In genomic region chr4:142589084-142589741, GRCm38 (mm10) we compare ENCODE assay signal across 12 mouse cellular contexts.
A peak's percentile ranks its signal among the peaks of the same experiment; 100 is the strongest.
DNase-seq lines count a peak whose midpoint lies in the region; ATAC-seq and TF ChIP-seq lines count a peak whose summit lies in the region.
"Had no signal": no experiment of that assay in that cellular context is flagged by ENCODE, and none has a peak within 500 bp of the region (broad histone marks: within the 10 kb centered on the region; RNA-seq: fewer than 3 reads in every experiment).

No protein-coding gene starts in this region.

- H3K36me3 ChIP-seq in hindbrain, postnatal 0 days (ENCODE audit: insufficient read depth, low read length) = no peaks in the 10 kb centered on the region
- no peaks in the 10 kb centered on the region for H3K36me3 ChIP-seq in kidney, postnatal 0 days (ENCODE audit: insufficient read depth, low read length)
- no peaks in the 10 kb centered on the region for H3K36me3 ChIP-seq in midbrain, postnatal 0 days (ENCODE audit: insufficient read depth, low read length)

- H3K9me3 ChIP-seq in hindbrain, postnatal 0 days (ENCODE audit: low read length) = no peaks in the 10 kb centered on the region
- no peaks in the 10 kb centered on the region for H3K9me3 ChIP-seq in kidney, postnatal 0 days (replicated peaks; ENCODE audit: low read length)
- H3K9me3 ChIP-seq in midbrain, postnatal 0 days (ENCODE audit: low read length) = no peaks in the 10 kb centered on the region

- no peak for TF ChIP-seq CTCF in hindbrain, postnatal 0 days (IDR thresholded peaks at IDR 0.05; ENCODE audit: low read depth)
- TF ChIP-seq CTCF in kidney, postnatal 0 days (IDR thresholded peaks at IDR 0.05; ENCODE audit: low read depth) = no peak
- no peak for TF ChIP-seq CTCF in midbrain, postnatal 0 days (IDR thresholded peaks at IDR 0.05)

- no peak overlapping the region for H3K4me2 ChIP-seq in hindbrain, postnatal 0 days (ENCODE audit: low read depth, low read length)
- H3K4me2 ChIP-seq in kidney, postnatal 0 days (ENCODE audit: low read length) = peak overlapping the region; percentile 47; the same call in 1 of the 2 replicates
- H3K4me2 ChIP-seq in midbrain, postnatal 0 days (ENCODE audit: low read depth, low read length, poor library complexity, severe bottlenecking) = no peak overlapping the region

- DNase-seq in lung, postnatal 25 days (ENCODE audit: low spot score) = peak; percentile 12
- DNase-seq in lung, adult 18-20 months = no peak
- no peak for DNase-seq in hindbrain, postnatal 0 days (ENCODE audit: low spot score)
- peak; percentile 38 for DNase-seq in kidney, postnatal 0 days (ENCODE audit: low spot score)
- no peak for DNase-seq in midbrain, postnatal 0 days (ENCODE audit: low spot score)
- DNase-seq in layer of hippocampus, postnatal 14 days (ENCODE audit: low spot score in 2 of 2) = no peak
- DNase-seq in retina, postnatal 1 day = no peak
- DNase-seq: adrenal gland, adult 2 months; liver, postnatal 0 days had no signal

- 0 out of 2 replicates have a peak overlapping the region, but pooled peaks have one; percentile 49 for H3K27ac ChIP-seq in hindbrain, postnatal 0 days
- peak overlapping the region; percentile 47; the same call in 1 of the 2 replicates for H3K27ac ChIP-seq in kidney, postnatal 0 days
- peak overlapping the region; percentile 2 for H3K27ac ChIP-seq in midbrain, postnatal 0 days (ENCODE audit: low read depth, low read length)

- H3K4me3 ChIP-seq in hindbrain, postnatal 0 days (ENCODE audit: low read length) = no peak overlapping the region
- H3K4me3 ChIP-seq in kidney, postnatal 0 days (replicated peaks; ENCODE audit: low read depth, low read length) = 0 out of 2 replicates have a peak overlapping the region, but pooled peaks have one; percentile 7
- H3K4me3 ChIP-seq in midbrain, postnatal 0 days (ENCODE audit: low read depth, low read length) = no peak overlapping the region

- H3K4me1 ChIP-seq in hindbrain, postnatal 0 days (ENCODE audit: insufficient read depth, low read length) = 0 out of 2 replicates have a peak, but pooled peaks cover 6% of the 10 kb centered on the region
- H3K4me1 ChIP-seq in kidney, postnatal 0 days (replicated peaks; ENCODE audit: insufficient read depth, low read length) = 0 out of 2 replicates have a peak, but pooled peaks cover 5% of the 10 kb centered on the region
- 0 out of 2 replicates have a peak, but pooled peaks cover 9% of the 10 kb centered on the region for H3K4me1 ChIP-seq in midbrain, postnatal 0 days (ENCODE audit: insufficient read depth, low read length)

- ATAC-seq in hindbrain, postnatal 0 days = no peak
- no peak for ATAC-seq in kidney, postnatal 0 days (replicated peaks; ENCODE audit: low FRiP score, low read depth)
- ATAC-seq in midbrain, postnatal 0 days (ENCODE audit: low FRiP score) = no peak
- no peak for ATAC-seq in inflammation-experienced regulatory T-cells, adult 6 months
- ATAC-seq: liver, postnatal 0 days; Patski had no signal

- WGBS in hindbrain, postnatal 0 days = 66% methylated on average over 7 of the region's 7 CpGs
- 39% methylated on average over 7 of the region's 7 CpGs for WGBS in kidney, postnatal 0 days
- 61% methylated on average over 7 of the region's 7 CpGs for WGBS in midbrain, postnatal 0 days

- H3K9ac ChIP-seq in hindbrain, postnatal 0 days (replicated peaks; ENCODE audit: low read length) = no peak overlapping the region
- H3K9ac ChIP-seq in kidney, postnatal 0 days (ENCODE audit: low read depth, low read length) = no peak overlapping the region
- H3K9ac ChIP-seq in midbrain, postnatal 0 days (replicated peaks; ENCODE audit: low read length, poor library complexity, severe bottlenecking) = no peak overlapping the region
- H3K9ac ChIP-seq: liver, postnatal 0 days had no signal

- no peaks in the 10 kb centered on the region for H3K27me3 ChIP-seq in hindbrain, postnatal 0 days (ENCODE audit: insufficient read depth, low read length)
- H3K27me3 ChIP-seq in kidney, postnatal 0 days (ENCODE audit: insufficient read depth, low read length) = no peaks in the 10 kb centered on the region
- H3K27me3 ChIP-seq in midbrain, postnatal 0 days (ENCODE audit: insufficient read depth, low read length) = no peaks in the 10 kb centered on the region
- H3K27me3 ChIP-seq: CH12.LX, Patski had no signal

Comparison
In these comparisons a context has a peak if more than half of its experiments do, and no peak if none do; other contexts are left out.
1. DNase-seq: peak in lung, postnatal 25 days (single experiment) and kidney, postnatal 0 days (single experiment); none in lung, adult 18-20 months (0 of 2), hindbrain, postnatal 0 days (single experiment), midbrain, postnatal 0 days (single experiment), layer of hippocampus, postnatal 14 days (0 of 2) and retina, postnatal 1 day (single experiment).
2. Peak in every context shown above with its lines, with median percentiles within 50 percentile points of each other: H3K27ac ChIP-seq.